Mouse (Mus musculus) hindbrain, embryonic 16.5 days (tissue): ENCODE data around the gene Tnfrsf14. TPM values are rescaled to one million over a fixed set of nuclear protein-coding genes. Genes with fewer than 3 reads are reported as not detected.

Experiments
- ATAC-seq: fragments of 200-750 bp; cut with Nextera tagmentation; 2 replicates; pipeline ENCODE4 v1.8.0; 2017; ENCODE audit warnings: moderate TSS enrichment, moderate library complexity
- H3K27ac ChIP-seq: fragments of 300-500 bp; sonication (generic); 2 replicates; pipeline ENCODE4 v1.5.1; 2014; ENCODE audit warnings: low read depth, mild to moderate bottlenecking, control low read depth, low read length, moderate library complexity
- H3K27me3 ChIP-seq: fragments of 300-500 bp; sonication (generic); replicated peaks from 2 replicates; pipeline ENCODE4 v1.6.1; 2014; ENCODE audit warnings: low read length; ENCODE audit not compliant: control insufficient read depth, insufficient read depth
- H3K36me3 ChIP-seq: fragments of 300-500 bp; sonication (generic); 2 replicates; pipeline ENCODE4 v1.6.1; 2014; ENCODE audit warnings: mild to moderate bottlenecking, low read length, moderate library complexity, mixed read lengths; ENCODE audit not compliant: control insufficient read depth, insufficient read depth
- H3K4me1 ChIP-seq: fragments of 300-500 bp; sonication (generic); 2 replicates; pipeline ENCODE4 v1.6.1; 2014; ENCODE audit warnings: low read depth, low read length; ENCODE audit not compliant: control insufficient read depth, insufficient read depth
- H3K4me2 ChIP-seq: fragments of 300-500 bp; sonication (generic); 2 replicates; pipeline ENCODE4 v1.6.1; 2014; ENCODE audit warnings: mild to moderate bottlenecking, low read length, control low read depth, moderate library complexity
- H3K4me3 ChIP-seq: fragments of 300-500 bp; sonication (generic); 2 replicates; pipeline ENCODE4 v1.5.1; 2014; ENCODE audit warnings: mild to moderate bottlenecking, low read length, control low read depth, moderate library complexity
- H3K9ac ChIP-seq: fragments of 300-500 bp; sonication (generic); 2 replicates; pipeline ENCODE4 v1.6.1; 2014; ENCODE audit warnings: low read depth, mild to moderate bottlenecking, control low read depth, low read length, moderate library complexity
- H3K9me3 ChIP-seq: fragments of 300-500 bp; sonication (generic); 2 replicates; pipeline ENCODE4 v1.6.1; 2014; ENCODE audit warnings: mild to moderate bottlenecking, low read length, moderate library complexity; ENCODE audit not compliant: control insufficient read depth
- WGBS: fragments of 180-500 bp; shearing (Covaris S2); extraction: QIAGEN DNeasy Blood & Tissue Kit; methylation state at CpG from one replicate; pipeline ENCODE4 v1.1.7; 2014; 5-methylcytosine and 5-hydroxymethylcytosine counted together
- polyA plus RNA-seq: library from polyadenylated mRNA; unstranded; fragments of >200 nt; fragmentation: Nextera tagmentation; extraction: Ambion mirVana; gene quantifications from 2 replicates; pipeline ENCODE4 v1.2.1, GENCODE M21; 2015

The Tnfrsf14 gene
- polyA plus RNA-seq, 1 experiment from 2014 or later = 0.23 TPM

DNA sequence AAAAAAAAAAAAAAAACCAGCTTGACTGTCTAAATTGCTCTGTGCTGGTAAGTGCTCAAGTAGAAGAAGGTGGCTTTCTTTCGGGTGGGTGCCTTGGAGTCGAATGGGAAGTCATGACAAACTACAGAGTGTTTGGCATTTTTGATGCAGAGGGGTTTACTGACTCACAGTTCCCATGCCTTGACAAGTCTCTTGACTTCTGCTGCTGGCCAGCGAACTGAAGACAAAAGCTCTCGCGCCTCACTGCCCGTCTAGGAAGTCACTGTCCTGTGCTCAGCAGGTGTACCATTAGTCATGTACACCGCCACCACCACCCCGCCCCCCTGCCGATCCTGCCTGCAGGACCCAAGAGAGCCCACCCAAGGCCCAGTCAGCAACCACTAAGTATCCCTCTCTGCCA, 28.2 kb upstream of the Tnfrsf14 start:
- Histone ChIP-seq H3K9me3 (no peaks in the 10 kb centered on the region), H3K9ac (no peak overlapping the region), H3K27me3 (peaks cover 16% of the 10 kb centered on the region; the same call in 1 of the 2 replicates), H3K4me2 (no peak overlapping the region), H3K4me1 (peaks cover 42% of the 10 kb centered on the region), H3K4me3 (no peak overlapping the region), H3K36me3 (no peaks in the 10 kb centered on the region), H3K27ac (no peak overlapping the region)
- no peak for ATAC-seq
- whole genome bisulfite sequencing = 31% methylated on average over 9 of the region's 9 CpGs

GRCm38 (mm10) chr4:154952461-154953241, 24.3 kb upstream of the Tnfrsf14 start:
- H3K4me2 ChIP-seq = peak overlapping the region; percentile 28
- WGBS = under 1% methylated on average over 26 of the region's 26 CpGs
- ATAC-seq = peak; percentile 49; the same call in 1 of the 2 replicates
- H3K9ac ChIP-seq = no peak overlapping the region
- H3K27me3 ChIP-seq = peaks cover 5% of the 10 kb centered on the region; the same call in 1 of the 2 replicates
- no peaks in the 10 kb centered on the region for H3K9me3 ChIP-seq
- H3K36me3 ChIP-seq = no peaks in the 10 kb centered on the region
- peaks cover 9% of the 10 kb centered on the region for H3K4me1 ChIP-seq
- H3K4me3 ChIP-seq = no peak overlapping the region; the same call in 1 of the 2 replicates
- no peak overlapping the region; the same call in 1 of the 2 replicates for H3K27ac ChIP-seq

DNA sequence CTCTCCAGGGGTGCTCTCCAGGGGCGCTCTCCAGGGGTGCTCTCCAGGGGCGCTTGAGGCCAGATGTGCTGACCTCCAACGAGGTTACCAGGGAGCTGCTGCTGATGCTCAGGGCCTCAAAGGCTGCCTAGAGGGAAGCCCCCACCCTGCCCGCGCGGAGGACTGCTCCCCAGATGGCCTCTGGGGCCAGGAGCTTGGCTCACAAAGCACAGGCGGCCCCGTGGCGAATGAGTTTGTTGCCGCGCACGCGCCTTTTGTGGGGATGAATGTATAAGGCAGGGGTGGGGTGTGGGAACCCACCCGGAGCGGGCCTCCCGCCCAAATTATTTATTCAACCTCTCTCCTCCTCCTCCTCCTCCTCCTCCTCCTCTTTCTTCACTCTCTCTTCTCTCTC, 21.2 kb upstream of the Tnfrsf14 start:
- Histone ChIP-seq H3K36me3 (no peaks in the 10 kb centered on the region), H3K4me2 (peak overlapping the region; percentile 35), H3K4me1 (peaks cover 16% of the 10 kb centered on the region), H3K27ac (no peak overlapping the region; the same call in 1 of the 2 replicates), H3K4me3 (no peak overlapping the region), H3K9ac (0 out of 2 replicates have a peak overlapping the region, but pooled peaks have one; percentile 28), H3K9me3 (no peaks in the 10 kb centered on the region), H3K27me3 (no peaks in the 10 kb centered on the region; the same call in 1 of the 2 replicates)
- ATAC-seq = no peak
- 2% methylated on average over 14 of the region's 16 CpGs for WGBS

GRCm38 (mm10) chr4:154948940-154949588, 20.7 kb upstream of the Tnfrsf14 start:
- H3K4me1 ChIP-seq = peaks cover 16% of the 10 kb centered on the region
- no peaks in the 10 kb centered on the region; the same call in 1 of the 2 replicates for H3K27me3 ChIP-seq
- no peak overlapping the region for H3K9ac ChIP-seq
- H3K4me2 ChIP-seq = peak overlapping the region; percentile 35; the same call in 1 of the 2 replicates
- H3K4me3 ChIP-seq = no peak overlapping the region
- ATAC-seq = 0 out of 2 replicates have a peak, but pooled peaks have one; percentile 4
- peak overlapping the region; percentile 69 for H3K27ac ChIP-seq
- no peaks in the 10 kb centered on the region for H3K36me3 ChIP-seq
- no peaks in the 10 kb centered on the region for H3K9me3 ChIP-seq
- WGBS = 38% methylated on average over 6 of the region's 6 CpGs

DNA sequence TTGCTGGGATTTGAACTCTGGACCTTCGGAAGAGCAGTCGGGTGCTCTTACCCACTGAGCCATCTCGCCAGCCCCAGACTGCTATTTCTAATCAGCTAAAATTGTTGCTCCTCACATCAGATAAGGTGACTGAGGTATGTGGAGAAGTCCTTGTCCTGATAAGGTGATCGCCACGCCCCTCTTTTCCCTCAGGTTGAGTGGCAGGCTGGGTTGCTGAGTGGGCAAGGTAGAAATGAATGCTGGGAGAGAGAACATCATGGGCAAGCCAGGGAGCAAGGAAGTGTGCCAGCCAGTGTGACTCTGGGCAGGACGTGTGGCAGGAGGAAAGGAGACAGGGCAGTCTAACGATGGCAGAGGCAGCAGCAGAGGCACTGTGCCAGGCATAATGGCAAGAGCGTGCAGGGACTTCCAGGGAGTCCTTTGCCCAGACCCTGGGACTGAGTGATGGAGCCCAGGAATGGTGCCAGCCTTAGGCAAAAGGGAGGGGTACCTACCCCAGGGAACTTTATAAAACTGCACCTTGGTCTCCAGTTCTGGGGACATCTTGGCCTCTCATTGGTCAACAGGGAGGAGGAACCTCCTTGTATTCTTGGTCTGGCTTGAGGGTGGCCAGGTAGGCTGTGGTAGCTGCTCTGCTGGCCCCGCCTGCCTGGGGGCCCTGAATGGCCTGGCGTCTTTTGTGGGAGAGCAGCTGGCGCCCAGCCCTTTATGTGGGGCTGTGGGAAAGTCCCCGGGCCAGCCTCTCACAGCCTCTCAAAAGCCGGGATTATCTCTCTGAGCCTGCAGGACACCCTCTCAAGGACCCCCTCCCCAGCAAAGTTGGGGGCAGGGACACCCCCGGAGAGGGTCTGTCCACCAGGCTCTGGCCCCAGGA, 19.9 kb upstream of the Tnfrsf14 start:
- 32% methylated on average over 14 of the region's 14 CpGs for WGBS
- Histone ChIP-seq H3K36me3 (no peaks in the 10 kb centered on the region), H3K4me3 (no peak overlapping the region), H3K4me2 (no peak overlapping the region), H3K9ac (no peak overlapping the region), H3K4me1 (peaks cover 16% of the 10 kb centered on the region), H3K27ac (peak overlapping the region; percentile 69), H3K9me3 (no peaks in the 10 kb centered on the region), H3K27me3 (no peaks in the 10 kb centered on the region; the same call in 1 of the 2 replicates)
- ATAC-seq = peak; percentile 83

GRCm38 (mm10) chr4:154946319-154946718, 18.0 kb upstream of the Tnfrsf14 start:
- Histone ChIP-seq H3K9ac (peak overlapping the region; percentile 56), H3K4me2 (peak overlapping the region; percentile 67), H3K27ac (peak overlapping the region; percentile 69), H3K4me3 (peak overlapping the region; percentile 39), H3K27me3 (no peaks in the 10 kb centered on the region), H3K9me3 (no peaks in the 10 kb centered on the region), H3K36me3 (no peaks in the 10 kb centered on the region), H3K4me1 (peaks cover 9% of the 10 kb centered on the region)
- under 1% methylated on average over 8 of the region's 8 CpGs for WGBS
- ATAC-seq = peak; percentile 88

GRCm38 (mm10) chr4:154944121-154944590, 15.8 kb upstream of the Tnfrsf14 start:
- Histone ChIP-seq H3K4me3 (no peak overlapping the region), H3K27ac (no peak overlapping the region), H3K4me2 (no peak overlapping the region), H3K4me1 (peaks cover 9% of the 10 kb centered on the region), H3K9ac (no peak overlapping the region), H3K36me3 (no peaks in the 10 kb centered on the region), H3K27me3 (no peaks in the 10 kb centered on the region), H3K9me3 (no peaks in the 10 kb centered on the region)
- peak; percentile 62 for ATAC-seq
- 17% methylated on average over 2 of the region's 2 CpGs for WGBS

DNA sequence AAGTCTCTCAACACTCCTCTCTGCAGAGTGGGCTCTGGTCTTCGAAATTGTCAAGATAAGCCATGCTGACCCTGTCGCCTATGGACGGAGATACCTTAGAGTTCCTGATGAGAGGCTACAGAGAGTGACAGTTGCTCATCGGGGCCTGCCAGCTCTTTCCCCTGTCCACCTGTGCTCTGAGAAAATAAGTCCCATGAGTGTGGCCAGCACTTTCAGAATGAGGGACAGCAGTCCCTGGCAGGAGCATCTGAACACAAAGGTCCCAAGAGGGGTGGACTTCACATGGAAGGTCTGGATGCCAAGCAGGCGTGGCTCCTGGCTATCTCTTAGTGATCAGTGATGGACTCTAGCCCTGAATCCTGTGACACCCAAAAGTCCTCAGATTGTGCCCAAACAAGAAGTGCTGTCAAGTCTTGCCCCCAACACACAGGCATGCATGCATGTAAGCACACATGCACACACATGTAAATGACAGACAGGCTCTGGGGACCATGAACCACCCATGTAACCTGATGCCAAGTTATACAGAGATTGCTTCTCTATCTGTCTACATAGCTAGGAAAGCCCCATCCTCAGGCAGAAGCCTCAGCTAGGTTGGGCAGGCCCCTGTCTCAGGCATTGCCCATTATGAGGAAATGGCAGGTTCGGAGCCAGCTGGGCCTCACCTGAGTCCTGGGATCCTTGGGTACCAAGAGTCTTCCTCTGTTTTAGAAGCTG, 15.1 kb upstream of the Tnfrsf14 start:
- Histone ChIP-seq H3K9me3 (no peaks in the 10 kb centered on the region), H3K27ac (no peak overlapping the region), H3K36me3 (no peaks in the 10 kb centered on the region), H3K9ac (no peak overlapping the region), H3K4me2 (no peak overlapping the region), H3K4me3 (no peak overlapping the region), H3K4me1 (peaks cover 9% of the 10 kb centered on the region), H3K27me3 (no peaks in the 10 kb centered on the region)
- no peak for ATAC-seq
- 88% methylated on average over 6 of the region's 6 CpGs for WGBS
